Mouse (Mus musculus) neutrophil, adult 65 days (primary cell): Measurements from ENCODE around the gene Kctd2. TPM values are rescaled to one million over a fixed set of nuclear protein-coding genes. Genes with fewer than 3 reads are reported as not detected.

ENCODE experiments used
- total RNA-seq: library from RNA; stranded (reverse); gene quantifications from 2 replicates; pipeline ENCODE4 v1.2.4, GENCODE M21; 2023

Gene Kctd2
- 20.6 and 26.8 TPM in 2 replicates for total RNA-seq

DNA sequence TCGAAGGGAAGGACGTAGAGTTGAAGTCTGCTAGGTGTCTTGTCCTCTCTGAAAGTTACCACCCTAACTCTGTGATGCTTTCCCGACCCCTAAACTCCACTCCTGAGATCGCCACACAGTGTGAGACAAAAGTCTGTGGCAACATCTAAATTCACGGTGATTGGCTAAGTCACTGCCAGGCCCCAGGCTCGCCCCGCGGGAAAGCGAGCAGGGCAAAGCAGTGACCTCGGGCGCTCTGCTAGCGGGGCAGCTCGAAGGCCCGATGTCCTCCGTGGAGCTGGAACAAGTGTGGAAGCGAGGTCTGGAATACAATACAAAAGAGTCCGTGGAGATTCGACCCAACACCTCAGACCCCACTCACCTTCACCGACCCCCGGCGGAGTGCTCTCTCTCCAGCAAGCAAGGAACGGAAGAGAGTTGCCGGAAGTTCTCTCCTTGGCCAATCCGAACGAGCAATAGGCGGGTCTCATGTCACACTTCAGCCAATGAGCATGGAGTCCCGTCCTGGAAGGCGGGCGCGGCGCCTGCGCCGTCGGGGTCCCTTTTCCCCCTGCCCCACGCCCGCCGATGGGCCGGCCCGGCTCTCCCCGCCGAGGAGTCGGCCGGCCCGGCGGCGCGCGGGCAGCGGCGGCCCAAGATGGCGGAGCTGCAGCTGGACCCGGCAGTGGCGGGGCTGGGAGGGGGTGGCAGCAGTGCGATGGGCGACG is at the start of gene Kctd2, which contains the start of gene Atp5h:
Gene Kctd2, plus strand, starts transcription at position 598 of the 707 bp plus-strand sequence.
Gene Atp5h, minus strand, starts transcription at position 432 of the 707 bp plus-strand sequence.

GRCm38 (mm10) chr11:115381743-115382539 is 38.0 kb upstream of the Kctd2 start, which contains the start of gene Cdr2l:
TSS of gene Cdr2l (plus strand) at chr11:115381916.

GRCm38 (mm10) chr11:115403338-115404124 is 16.4 kb upstream of the Kctd2 start, which contains the start of gene Mrpl58:
TSS of gene Mrpl58 (plus strand) at chr11:115403752.

GRCm38 (mm10) chr11:115439906-115440595 is 20.1 kb downstream of the Kctd2 start, which contains the start of gene Trim80:
TSS of gene Trim80 (plus strand) at chr11:115440545.

DNA sequence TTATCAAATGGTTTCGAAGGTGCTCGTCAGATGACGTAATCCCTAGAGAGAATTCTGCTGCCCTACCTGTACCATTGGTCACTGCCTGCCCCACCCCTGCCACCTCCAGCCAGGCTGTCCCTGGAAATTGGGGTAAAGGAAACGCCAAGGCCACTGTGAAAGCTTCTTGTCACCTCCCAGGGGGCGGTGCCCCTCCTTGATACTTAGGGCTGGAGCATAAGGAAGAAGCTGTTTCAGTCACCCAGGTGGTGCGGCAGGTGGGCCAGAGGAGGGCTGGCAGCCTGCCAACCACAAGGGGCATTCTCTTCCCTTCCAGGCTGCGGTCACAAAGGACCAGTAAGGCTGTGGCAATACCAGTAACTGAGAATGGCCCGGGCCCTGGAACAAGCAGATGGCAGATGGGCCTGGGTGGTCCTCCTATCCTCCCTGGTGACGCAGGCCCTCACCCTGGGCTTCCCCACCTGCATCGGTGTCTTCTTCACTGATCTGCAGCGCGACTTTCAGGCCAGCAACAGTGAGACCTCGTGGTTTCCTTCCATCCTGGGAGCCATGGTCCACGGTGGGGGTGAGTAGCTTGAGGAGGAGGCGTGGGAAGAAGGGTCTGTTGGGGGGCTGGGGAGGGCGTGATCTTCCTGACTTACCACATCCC is 42.4 kb downstream of the Kctd2 start, which contains the start of gene Slc16a5:
Gene Slc16a5, plus strand, starts transcription at position 232 of the 649 bp plus-strand sequence.

DNA sequence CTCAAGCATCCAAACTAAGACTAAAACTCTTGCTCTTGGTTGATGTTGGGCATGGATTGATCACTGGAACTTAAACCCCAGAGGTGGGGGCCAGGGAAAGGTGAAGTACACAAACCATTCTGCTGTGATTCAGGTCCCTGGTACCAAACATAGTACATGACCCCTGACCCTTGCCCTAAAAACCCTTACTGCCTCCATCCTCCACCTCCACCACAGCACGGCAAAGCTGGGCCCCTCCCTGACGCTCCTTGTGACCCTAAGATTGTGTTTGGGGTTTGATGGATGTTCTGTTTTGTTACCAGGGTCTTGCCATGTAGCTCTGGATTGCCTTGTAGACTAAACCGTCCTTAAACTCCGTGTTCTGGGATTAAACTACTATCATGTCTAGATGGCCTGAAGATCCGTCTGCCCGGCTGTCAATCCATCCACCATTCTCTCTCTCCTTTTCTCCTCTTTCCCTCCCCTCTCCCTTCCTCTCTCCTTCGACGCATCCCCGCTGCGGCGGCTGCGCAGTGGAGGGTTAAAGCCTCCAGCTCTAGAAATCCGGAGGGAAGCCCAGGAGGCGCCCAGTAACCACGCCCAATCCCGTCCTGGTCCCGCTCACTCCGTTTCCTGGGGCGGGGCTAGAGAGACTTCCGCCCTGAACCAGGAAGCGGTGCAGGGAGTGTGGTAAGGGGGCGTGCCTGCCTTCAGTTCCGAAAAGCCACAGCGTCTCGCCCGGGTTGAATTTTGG is 55.3 kb downstream of the Kctd2 start, which contains the start of gene Armc7:
Gene Armc7, plus strand, starts transcription at position 643 of the 733 bp plus-strand sequence.

Other genes starting within 250 kb of the Kctd2 start
- 40.2 and 61.4 TPM in 2 replicates for gene Tmem104, start 232.6 kb upstream of the Kctd2 start, total RNA-seq
- gene Nat9, start 232.3 kb upstream of the Kctd2 start, total RNA-seq, result 18.7 and 19.1 TPM in 2 replicates
- gene Grin2c, start 152.9 kb upstream of the Kctd2 start, total RNA-seq, result not detected in 2 replicates
- gene Fdxr, start 143.1 kb upstream of the Kctd2 start, total RNA-seq, result 10.2 and 10.4 TPM in 2 replicates
- gene Fads6, start 122.5 kb upstream of the Kctd2 start, total RNA-seq, result 2.1 and 2.4 TPM in 2 replicates
- gene Otop2, start 113.0 kb upstream of the Kctd2 start, total RNA-seq, result not detected in 2 replicates
- gene Ush1g, start 98.1 kb upstream of the Kctd2 start, total RNA-seq, result not detected in 2 replicates
- not detected in 2 replicates for gene Otop3, start 85.4 kb upstream of the Kctd2 start, total RNA-seq
- gene Hid1, start 52.4 kb upstream of the Kctd2 start, total RNA-seq, result 0.93 and 0.95 TPM in 2 replicates
- gene Cdr2l, start 38.2 kb upstream of the Kctd2 start, total RNA-seq, result 0.14 TPM in 1 of 2 replicates, not detected in the other
- 23.7 and 42.3 TPM in 2 replicates for gene Mrpl58, start 16.4 kb upstream of the Kctd2 start, total RNA-seq
- gene Atp5h, start 166 bp upstream of the Kctd2 start, total RNA-seq, result 166 and 192 TPM in 2 replicates
- gene Trim80, start 20.4 kb downstream of the Kctd2 start, total RNA-seq, result not detected in 2 replicates
- gene Slc16a5, start 42.3 kb downstream of the Kctd2 start, total RNA-seq, result not detected in 2 replicates
- gene Armc7, start 55.5 kb downstream of the Kctd2 start, total RNA-seq, result 79.7 and 93.7 TPM in 2 replicates
- 35.0 and 36.8 TPM in 2 replicates for gene Nt5c, start 71.7 kb downstream of the Kctd2 start, total RNA-seq
- gene Jpt1, start 94.3 kb downstream of the Kctd2 start, total RNA-seq, result 107 and 122 TPM in 2 replicates
- 130 and 148 TPM in 2 replicates for gene Sumo2, start 116.1 kb downstream of the Kctd2 start, total RNA-seq
- 28.8 and 36.7 TPM in 2 replicates for gene Nup85, start 144.3 kb downstream of the Kctd2 start, total RNA-seq
- gene Mrps7, start 183.8 kb downstream of the Kctd2 start, total RNA-seq, result 10.9 and 12.7 TPM in 2 replicates
- 50.7 and 64.3 TPM in 2 replicates for gene Gga3, start 183.9 kb downstream of the Kctd2 start, total RNA-seq
- 16.9 and 23.3 TPM in 2 replicates for gene Mif4gd, start 192.8 kb downstream of the Kctd2 start, total RNA-seq
- gene Slc25a19, start 208.2 kb downstream of the Kctd2 start, total RNA-seq, result 10.0 and 10.7 TPM in 2 replicates